Mouse (Mus musculus) ovary, postnatal 10 days (tissue): ENCODE measurements around the gene Ick.

ENCODE experiments used
- DNase-seq: peaks from one replicate; pipeline ENCODE4 v3.0.0; 2022; ENCODE audit warnings: low spot score

Gene Ick

GRCm38 (mm10) chr9:78193902-78194597 is 85.1 kb downstream of the Ick start:
- no peak for DNase-seq

GRCm38 (mm10) chr9:78195034-78195433 is 86.0 kb downstream of the Ick start:
- no peak for DNase-seq

- DNase-seq: no peak
Observed at GRCm38 (mm10) chr9:78197801-78198200, 88.8 kb downstream of the Ick start.

- no peak for DNase-seq
Observed at GRCm38 (mm10) chr9:78204194-78204593, 95.2 kb downstream of the Ick start.

DNA sequence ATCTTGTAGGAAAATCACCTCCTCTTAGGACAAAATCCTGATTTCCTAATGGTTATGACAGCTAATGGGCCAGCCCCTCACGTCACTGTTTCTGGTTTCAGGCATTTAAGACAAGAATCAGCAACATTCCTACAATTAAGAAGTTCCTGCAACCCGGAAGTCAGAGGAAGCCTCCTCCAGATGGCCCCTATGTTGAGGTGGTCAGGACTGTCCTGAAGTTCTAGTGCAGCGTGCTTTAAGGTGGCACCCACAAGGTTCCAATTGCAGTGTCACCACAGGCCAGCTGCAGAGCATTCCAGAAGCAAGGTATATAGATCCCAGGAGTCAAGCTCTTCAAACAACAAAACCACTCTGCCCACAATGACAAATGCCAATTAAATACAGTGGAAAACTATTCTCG is 100.0 kb downstream of the Ick start:
- no peak for DNase-seq

- no peak for DNase-seq
Observed at GRCm38 (mm10) chr9:78210079-78210478, 101.1 kb downstream of the Ick start.

- no peak for DNase-seq
Observed at GRCm38 (mm10) chr9:78210821-78211220, 101.8 kb downstream of the Ick start.

- DNase-seq: no peak
Observed at GRCm38 (mm10) chr9:78211521-78211920, 102.5 kb downstream of the Ick start.

- DNase-seq: no peak
Observed at GRCm38 (mm10) chr9:78212341-78213049, 103.5 kb downstream of the Ick start.

GRCm38 (mm10) chr9:78217074-78217473 is 108.1 kb downstream of the Ick start:
- no peak for DNase-seq
